Mouse (Mus musculus) erythroblast, embryonic 14.5 days (primary cell): ENCODE data around the gene Slc7a7.

Source experiments
- GATA1 ChIP-seq: IDR thresholded peaks from 2 replicates; pipeline ENCODE4 v1.6.1; 2012; ENCODE audit warnings: low read length, inconsistent platforms, mixed read lengths
- TAL1 ChIP-seq: IDR thresholded peaks from 3 replicates; pipeline ENCODE4 v1.6.1; 2012; ENCODE audit warnings: low read length, inconsistent platforms, mixed read lengths

- TF ChIP-seq TAL1 (no peak), GATA1 (no peak)
Measured at GRCm38 (mm10) chr14:54382641-54383040, 34.9 kb downstream of the Slc7a7 start.
